Mouse (Mus musculus): ENCODE results near the gene Eml2. TPM values are rescaled to one million over a fixed set of nuclear protein-coding genes. Genes with fewer than 3 reads are reported as not detected.

Eml2 gene
- polyA plus RNA-seq, 1 experiment from 2014 or later = 12.5 TPM

MicroRNAs within 50 kb of the gene (microRNA counts, 519-probe panel; counts per million panel counts)
- microRNA mmu-miR-330 = 2,072 counts per million, percentile 29 among the panel's probes with 10 or more counts

Small RNA genes within 50 kb of the gene (microRNA-seq; reads per million reads assigned to microRNA genes)
- 463 reads per million, percentile 72 among the genes with 10 or more reads in this experiment for gene Mir330

Other genes starting within 250 kb of the Eml2 start
- 0.60 and 1.2 TPM in 2 replicates for gene Nanos2, start 189.0 kb upstream of the Eml2 start, polyA plus RNA-seq (2015; fragmentation: Nextera tagmentation; extraction: Ambion mirVana)
- 4.4 and 5.5 TPM in 2 replicates for gene Mypop, start 185.2 kb upstream of the Eml2 start, polyA plus RNA-seq (2015; fragmentation: Nextera tagmentation; extraction: Ambion mirVana)
- 35.4 and 36.7 TPM in 2 replicates for gene Irf2bp1, start 172.4 kb upstream of the Eml2 start, polyA plus RNA-seq (2015; fragmentation: Nextera tagmentation; extraction: Ambion mirVana)
- 0.18 TPM in 1 of 2 replicates, not detected in the other for gene Foxa3, start 152.9 kb upstream of the Eml2 start, polyA plus RNA-seq (2015; fragmentation: Nextera tagmentation; extraction: Ambion mirVana)
- 34.8 and 35.4 TPM in 2 replicates for gene Sympk, start 152.0 kb upstream of the Eml2 start, polyA plus RNA-seq (2015; fragmentation: Nextera tagmentation; extraction: Ambion mirVana)
- gene Rsph6a, start 121.7 kb upstream of the Eml2 start, polyA plus RNA-seq (2015; fragmentation: Nextera tagmentation; extraction: Ambion mirVana) = not detected in 2 replicates
- 32.0 and 35.1 TPM in 2 replicates for gene Dmwd, start 100.2 kb upstream of the Eml2 start, polyA plus RNA-seq (2015; fragmentation: Nextera tagmentation; extraction: Ambion mirVana)
- 8.8 and 11.2 TPM in 2 replicates for gene Dmpk, start 92.6 kb upstream of the Eml2 start, polyA plus RNA-seq (2015; fragmentation: Nextera tagmentation; extraction: Ambion mirVana)
- gene Six5, start 81.8 kb upstream of the Eml2 start, polyA plus RNA-seq (2015; fragmentation: Nextera tagmentation; extraction: Ambion mirVana) = 2.3 and 2.4 TPM in 2 replicates
- 3.6 and 3.8 TPM in 2 replicates for gene Gm4969, start 58.1 kb upstream of the Eml2 start, polyA plus RNA-seq (2015; fragmentation: Nextera tagmentation; extraction: Ambion mirVana)
- 23.4 and 25.4 TPM in 2 replicates for gene Fbxo46, start 56.6 kb upstream of the Eml2 start, polyA plus RNA-seq (2015; fragmentation: Nextera tagmentation; extraction: Ambion mirVana)
- 18.7 and 19.4 TPM in 2 replicates for gene Qpctl, start 27.1 kb upstream of the Eml2 start, polyA plus RNA-seq (2015; fragmentation: Nextera tagmentation; extraction: Ambion mirVana)
- 135 and 143 TPM in 2 replicates for gene Snrpd2, start 26.7 kb upstream of the Eml2 start, polyA plus RNA-seq (2015; fragmentation: Nextera tagmentation; extraction: Ambion mirVana)
- 18.1 and 20.0 TPM in 2 replicates for gene Gipr, start 10.3 kb upstream of the Eml2 start, polyA plus RNA-seq (2015; fragmentation: Nextera tagmentation; extraction: Ambion mirVana)
- gene Gpr4, start 36.1 kb downstream of the Eml2 start, polyA plus RNA-seq (2015; fragmentation: Nextera tagmentation; extraction: Ambion mirVana) = 2.2 and 2.4 TPM in 2 replicates
- gene Opa3, start 51.9 kb downstream of the Eml2 start, polyA plus RNA-seq (2015; fragmentation: Nextera tagmentation; extraction: Ambion mirVana) = 40.6 and 44.5 TPM in 2 replicates
- gene Vasp, start 95.4 kb downstream of the Eml2 start, polyA plus RNA-seq (2015; fragmentation: Nextera tagmentation; extraction: Ambion mirVana) = 37.6 and 39.5 TPM in 2 replicates
- 0.19 and 0.31 TPM in 2 replicates for gene Ppm1n, start 103.6 kb downstream of the Eml2 start, polyA plus RNA-seq (2015; fragmentation: Nextera tagmentation; extraction: Ambion mirVana)
- gene Rtn2, start 106.2 kb downstream of the Eml2 start, polyA plus RNA-seq (2015; fragmentation: Nextera tagmentation; extraction: Ambion mirVana) = 123 and 127 TPM in 2 replicates
- 0.11 TPM in 2 replicates for gene Fosb, start 133.6 kb downstream of the Eml2 start, polyA plus RNA-seq (2015; fragmentation: Nextera tagmentation; extraction: Ambion mirVana)
- 94.6 and 95.4 TPM in 2 replicates for gene Ercc1, start 168.4 kb downstream of the Eml2 start, polyA plus RNA-seq (2015; fragmentation: Nextera tagmentation; extraction: Ambion mirVana)
- 23.9 and 24.0 TPM in 2 replicates for gene Cd3eap, start 183.1 kb downstream of the Eml2 start, polyA plus RNA-seq (2015; fragmentation: Nextera tagmentation; extraction: Ambion mirVana)
- 2.6 and 2.7 TPM in 2 replicates for gene Ppp1r13l, start 183.3 kb downstream of the Eml2 start, polyA plus RNA-seq (2015; fragmentation: Nextera tagmentation; extraction: Ambion mirVana)
- gene Ercc2, start 205.6 kb downstream of the Eml2 start, polyA plus RNA-seq (2015; fragmentation: Nextera tagmentation; extraction: Ambion mirVana) = 22.8 and 24.2 TPM in 2 replicates
- gene Klc3, start 227.7 kb downstream of the Eml2 start, polyA plus RNA-seq (2015; fragmentation: Nextera tagmentation; extraction: Ambion mirVana) = 2.2 and 2.3 TPM in 2 replicates
- gene Ckm, start 228.4 kb downstream of the Eml2 start, polyA plus RNA-seq (2015; fragmentation: Nextera tagmentation; extraction: Ambion mirVana) = 0.19 and 0.31 TPM in 2 replicates

All from forebrain, embryonic 15.5 days (tissue).